Mouse (Mus musculus) intestine, embryonic 14.5 days (tissue): Measurements from ENCODE around the gene Htt. TPM values are rescaled to one million over a fixed set of nuclear protein-coding genes. Genes with fewer than 3 reads are reported as not detected.
"Not testable (repeated sequence)": the region's sequence is repeated elsewhere in the genome, so short reads cannot be mapped to it uniquely, and the experiment has no call there.

Source experiments
- ATAC-seq: fragments of 200-750 bp; cut with Nextera tagmentation; replicated peaks from 2 replicates; pipeline ENCODE4 v1.8.0; 2017; ENCODE audit warnings: low read depth, moderate number of reproducible peaks, moderate TSS enrichment, moderate library complexity; ENCODE audit not compliant: low FRiP score, low TSS enrichment
- DNase-seq: peaks from one replicate; pipeline ENCODE4 v3.0.0-alpha.2; 2018; ENCODE audit warnings: low spot score
- H3K27ac ChIP-seq: fragments of 300-500 bp; sonication (generic); 2 replicates; pipeline ENCODE4 v1.5.1; 2014; ENCODE audit warnings: low read depth, mild to moderate bottlenecking, control low read depth
- H3K27me3 ChIP-seq: fragments of 300-500 bp; sonication (generic); replicated peaks from 2 replicates; pipeline ENCODE4 v1.6.1; 2014; ENCODE audit warnings: low read length, control low read depth; ENCODE audit not compliant: control insufficient read depth, insufficient read depth
- H3K36me3 ChIP-seq: fragments of 300-500 bp; sonication (generic); 2 replicates; pipeline ENCODE4 v1.6.1; 2014; ENCODE audit warnings: low read length, control low read depth; ENCODE audit not compliant: control insufficient read depth, insufficient read depth
- H3K4me1 ChIP-seq: fragments of 300-500 bp; sonication (generic); replicated peaks from 2 replicates; pipeline ENCODE4 v1.6.1; 2014; ENCODE audit warnings: low read length, control low read depth, mixed read lengths; ENCODE audit not compliant: control insufficient read depth, insufficient read depth
- H3K4me2 ChIP-seq: fragments of 300-500 bp; sonication (generic); 2 replicates; pipeline ENCODE4 v1.6.1; 2014; ENCODE audit warnings: low read length
- H3K4me3 ChIP-seq: fragments of 300-500 bp; sonication (generic); 2 replicates; pipeline ENCODE4 v1.5.1; 2014; ENCODE audit warnings: low read depth, low read length, control low read depth, mixed read lengths
- H3K9ac ChIP-seq: fragments of 300-500 bp; sonication (generic); 2 replicates; pipeline ENCODE4 v1.6.1; 2014; ENCODE audit warnings: mild to moderate bottlenecking, low read length
- H3K9me3 ChIP-seq: fragments of 300-500 bp; sonication (generic); 2 replicates; pipeline ENCODE4 v1.6.1; 2016; ENCODE audit warnings: low read length, control low read depth; ENCODE audit not compliant: control insufficient read depth
- WGBS: fragments of 180-500 bp; shearing (Covaris S2); extraction: QIAGEN DNeasy Blood & Tissue Kit; methylation state at CpG from one replicate; pipeline ENCODE4 v1.1.7; 2014; 5-methylcytosine and 5-hydroxymethylcytosine counted together
- polyA plus RNA-seq: library from polyadenylated mRNA; unstranded; fragments of >200 nt; fragmentation: Nextera tagmentation; extraction: Ambion mirVana; gene quantifications from 2 replicates; pipeline ENCODE4 v1.2.1, GENCODE M21; 2014

Htt gene
- polyA plus RNA-seq, 1 experiment from 2014 or later, result 19.5 TPM

DNA sequence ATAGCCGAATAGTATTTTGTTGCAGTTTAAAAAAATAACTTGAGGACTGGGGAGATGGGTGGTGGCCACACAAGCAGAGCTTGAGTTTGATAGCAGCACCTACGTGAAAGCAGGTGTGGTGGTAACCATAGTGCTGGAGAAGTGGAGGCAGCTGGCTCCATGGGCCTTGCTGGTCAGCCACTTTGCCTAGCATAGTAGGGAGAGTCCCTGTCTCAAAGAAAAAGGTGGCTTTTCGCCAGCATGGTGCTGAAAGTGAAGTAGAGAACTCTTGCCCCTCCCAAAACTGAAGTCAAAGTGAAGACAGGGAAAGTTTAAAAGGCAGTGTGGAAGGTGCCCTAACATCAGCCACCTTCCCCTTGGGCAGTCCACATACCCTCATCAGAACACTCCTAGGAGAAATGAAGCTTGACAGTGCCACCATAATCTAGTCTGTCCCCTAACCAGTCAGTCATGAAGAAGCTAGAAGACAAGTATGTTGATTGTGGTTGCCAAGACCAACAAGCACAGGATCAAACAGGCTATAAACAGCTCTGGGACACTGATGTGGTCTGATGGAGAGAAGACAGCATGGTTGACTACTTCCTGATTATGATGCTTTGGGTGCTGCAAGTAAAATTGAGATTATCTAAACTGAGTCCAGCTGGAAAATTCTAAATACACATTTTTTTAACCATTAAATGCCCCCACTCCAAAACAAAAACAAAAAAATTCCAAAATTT lies 61.0 kb downstream of the Htt start:
- Histone ChIP-seq H3K36me3 (peaks cover 67% of the 10 kb centered on the region), H3K4me2 (no peak overlapping the region), H3K4me3 (no peak overlapping the region), H3K27me3 (no peaks in the 10 kb centered on the region), H3K9me3 (no peaks in the 10 kb centered on the region), H3K27ac (no peak overlapping the region), H3K9ac (no peak overlapping the region), H3K4me1 (no peaks in the 10 kb centered on the region)
- no peak for DNase-seq
- 89% methylated on average over 3 of the region's 3 CpGs for WGBS
- ATAC-seq, result no peak

DNA sequence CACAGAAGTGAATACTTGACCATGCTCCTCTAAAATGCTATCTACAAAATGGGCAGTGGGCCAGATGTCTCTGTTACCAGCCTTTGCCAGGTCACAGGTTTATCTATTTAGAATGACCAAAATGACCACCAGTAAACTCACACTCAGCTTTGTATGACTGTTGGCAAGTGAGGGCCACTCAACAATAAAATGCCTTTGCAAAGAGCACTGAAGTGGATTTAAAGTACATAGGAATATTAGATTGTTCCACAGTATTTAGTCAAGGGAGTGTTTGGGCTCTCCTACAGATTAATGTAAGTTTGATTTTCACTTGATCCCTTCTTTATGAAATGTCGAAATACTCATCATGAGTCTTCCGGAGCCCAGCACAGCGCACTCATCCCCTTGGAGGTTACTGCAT lies 92.5 kb downstream of the Htt start:
- no peak overlapping the region for H3K27ac ChIP-seq
- WGBS, result 100% methylated on average over 3 of the region's 3 CpGs
- H3K36me3 ChIP-seq, result peaks cover 50% of the 10 kb centered on the region
- no peak overlapping the region for H3K4me2 ChIP-seq
- no peaks in the 10 kb centered on the region for H3K4me1 ChIP-seq
- H3K9me3 ChIP-seq, result no peaks in the 10 kb centered on the region
- H3K9ac ChIP-seq, result no peak overlapping the region
- no peaks in the 10 kb centered on the region for H3K27me3 ChIP-seq
- no peak for DNase-seq
- H3K4me3 ChIP-seq, result no peak overlapping the region
- no peak for ATAC-seq

DNA sequence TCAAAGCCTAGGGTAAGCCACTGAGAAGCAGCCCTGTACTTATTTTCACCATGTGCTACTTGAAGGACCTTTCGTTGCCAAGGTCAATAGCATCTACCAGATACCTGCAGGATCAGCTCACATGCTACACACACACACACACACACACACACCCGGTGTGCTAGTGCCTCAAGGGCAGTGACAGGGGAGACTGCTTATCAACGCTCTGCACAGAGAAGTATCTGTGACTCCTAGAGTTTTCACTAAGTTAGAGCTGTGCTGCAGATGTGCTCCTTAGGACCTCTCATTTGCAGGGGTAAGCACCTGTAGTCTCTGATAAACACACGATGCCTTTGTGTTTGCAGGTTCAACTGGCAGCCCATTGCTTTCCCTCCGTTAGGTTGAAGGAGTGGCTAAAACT lies 103.8 kb downstream of the Htt start:
- H3K9ac ChIP-seq, result no peak overlapping the region
- no peak overlapping the region for H3K27ac ChIP-seq
- H3K36me3 ChIP-seq, result peaks cover 66% of the 10 kb centered on the region
- H3K4me1 ChIP-seq, result no peaks in the 10 kb centered on the region
- no peak for DNase-seq
- H3K9me3 ChIP-seq, result no peaks in the 10 kb centered on the region
- ATAC-seq, result no peak
- no peak overlapping the region for H3K4me2 ChIP-seq
- 93% methylated on average over 5 of the region's 5 CpGs for WGBS
- H3K4me3 ChIP-seq, result no peak overlapping the region
- H3K27me3 ChIP-seq, result no peaks in the 10 kb centered on the region

DNA sequence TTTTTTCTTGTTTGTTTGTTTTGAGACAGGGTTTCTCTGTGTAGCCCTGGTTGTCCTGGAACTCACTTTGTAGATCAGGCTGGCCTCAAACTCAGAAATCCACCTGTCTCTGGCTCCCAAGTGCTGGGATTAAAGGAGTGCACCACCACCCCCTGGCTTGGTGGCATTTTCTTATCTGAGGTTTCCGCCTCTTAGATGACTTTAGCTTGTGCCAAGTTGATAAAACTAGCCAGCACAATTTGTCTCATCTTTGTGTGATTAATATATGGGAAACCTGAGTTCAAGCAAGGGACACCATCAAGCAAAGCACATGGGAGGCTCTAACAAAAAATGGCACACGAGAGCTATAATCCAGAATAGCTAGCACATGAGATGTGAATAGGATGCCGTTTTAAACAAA lies 118.8 kb downstream of the Htt start:
- WGBS, result 91% methylated on average over 3 of the region's 3 CpGs
- ATAC-seq, result not testable (repeated sequence)
- peaks cover 83% of the 10 kb centered on the region for H3K36me3 ChIP-seq

DNA sequence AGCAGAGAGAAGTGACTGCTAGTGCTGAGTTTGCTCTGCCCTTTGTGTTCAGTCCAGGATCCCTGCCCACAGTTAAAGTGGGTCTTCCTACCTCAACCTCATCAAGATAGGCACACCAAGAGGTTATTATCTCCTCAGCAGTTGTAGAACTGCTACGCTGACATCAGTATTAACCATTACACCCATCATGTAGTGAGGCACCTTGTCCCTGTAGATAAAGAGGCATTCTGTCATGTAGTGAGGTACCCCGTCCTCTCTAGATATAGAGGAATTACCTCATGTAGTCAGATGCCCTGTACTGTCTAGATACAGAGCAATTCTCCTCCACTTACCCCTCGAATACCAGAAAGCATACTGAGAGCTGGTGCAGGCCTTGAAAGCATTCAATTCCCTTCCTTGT lies 119.5 kb downstream of the Htt start:
- Histone ChIP-seq H3K36me3 (peaks cover 78% of the 10 kb centered on the region), H3K27me3 (no peaks in the 10 kb centered on the region), H3K9ac (no peak overlapping the region), H3K4me3 (no peak overlapping the region), H3K27ac (no peak overlapping the region), H3K4me2 (no peak overlapping the region), H3K4me1 (no peaks in the 10 kb centered on the region), H3K9me3 (no peaks in the 10 kb centered on the region)
- peak; percentile 33 for DNase-seq
- WGBS, result 91% methylated on average over 3 of the region's 3 CpGs
- ATAC-seq, result no peak

More for the DNA sequence above, 118.8 kb downstream of the Htt start:
- H3K9me3 ChIP-seq, H3K9ac ChIP-seq, H3K27me3 ChIP-seq, H3K4me3 ChIP-seq, DNase-seq, H3K4me2 ChIP-seq, H3K4me1 ChIP-seq, H3K27ac ChIP-seq: not testable (repeated sequence)

DNA sequence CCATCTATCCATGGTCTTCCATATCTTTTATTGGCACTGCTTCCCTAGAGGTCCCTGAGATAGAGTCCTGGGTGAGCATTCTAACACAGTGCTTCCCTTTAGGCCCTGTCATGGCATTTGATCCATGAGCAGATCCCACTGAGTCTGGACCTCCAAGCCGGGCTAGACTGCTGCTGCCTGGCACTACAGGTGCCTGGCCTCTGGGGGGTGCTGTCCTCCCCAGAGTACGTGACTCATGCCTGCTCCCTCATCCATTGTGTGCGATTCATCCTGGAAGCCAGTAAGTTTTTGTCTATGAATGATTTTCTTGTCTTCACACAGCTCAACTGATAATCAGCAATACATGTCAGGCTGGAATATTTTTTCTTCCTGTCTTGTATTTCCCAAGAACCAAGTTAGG lies 123.7 kb downstream of the Htt start:
- Histone ChIP-seq H3K4me1 (no peaks in the 10 kb centered on the region), H3K4me2 (no peak overlapping the region), H3K27me3 (no peaks in the 10 kb centered on the region), H3K9ac (no peak overlapping the region), H3K27ac (no peak overlapping the region), H3K4me3 (no peak overlapping the region), H3K36me3 (peaks cover 69% of the 10 kb centered on the region), H3K9me3 (no peaks in the 10 kb centered on the region)
- DNase-seq, result no peak
- WGBS, result 75% methylated on average over 3 of the region's 3 CpGs
- no peak for ATAC-seq

DNA sequence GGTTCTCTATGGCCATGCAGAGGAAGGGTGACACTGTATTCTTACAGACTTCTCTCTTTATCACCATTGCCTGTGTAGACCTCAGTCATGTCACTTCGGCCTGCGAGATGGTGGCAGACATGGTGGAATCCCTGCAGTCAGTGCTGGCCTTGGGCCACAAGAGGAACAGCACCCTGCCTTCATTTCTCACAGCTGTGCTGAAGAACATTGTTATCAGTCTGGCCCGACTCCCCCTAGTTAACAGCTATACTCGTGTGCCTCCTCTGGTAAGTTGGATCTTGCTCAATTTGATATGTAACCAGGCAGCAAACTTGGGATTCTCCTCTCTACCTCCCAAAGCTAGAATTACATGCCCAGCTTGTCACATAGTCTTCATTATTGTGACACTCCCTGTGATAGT lies 127.7 kb downstream of the Htt start:
- WGBS, result 91% methylated on average over 4 of the region's 4 CpGs
- H3K9ac ChIP-seq, result no peak overlapping the region
- no peak for ATAC-seq
- no peak overlapping the region for H3K27ac ChIP-seq
- H3K4me2 ChIP-seq, result no peak overlapping the region
- no peaks in the 10 kb centered on the region for H3K9me3 ChIP-seq
- H3K36me3 ChIP-seq, result peaks cover 76% of the 10 kb centered on the region
- no peak overlapping the region for H3K4me3 ChIP-seq
- H3K27me3 ChIP-seq, result no peaks in the 10 kb centered on the region
- H3K4me1 ChIP-seq, result no peaks in the 10 kb centered on the region
- DNase-seq, result no peak

DNA sequence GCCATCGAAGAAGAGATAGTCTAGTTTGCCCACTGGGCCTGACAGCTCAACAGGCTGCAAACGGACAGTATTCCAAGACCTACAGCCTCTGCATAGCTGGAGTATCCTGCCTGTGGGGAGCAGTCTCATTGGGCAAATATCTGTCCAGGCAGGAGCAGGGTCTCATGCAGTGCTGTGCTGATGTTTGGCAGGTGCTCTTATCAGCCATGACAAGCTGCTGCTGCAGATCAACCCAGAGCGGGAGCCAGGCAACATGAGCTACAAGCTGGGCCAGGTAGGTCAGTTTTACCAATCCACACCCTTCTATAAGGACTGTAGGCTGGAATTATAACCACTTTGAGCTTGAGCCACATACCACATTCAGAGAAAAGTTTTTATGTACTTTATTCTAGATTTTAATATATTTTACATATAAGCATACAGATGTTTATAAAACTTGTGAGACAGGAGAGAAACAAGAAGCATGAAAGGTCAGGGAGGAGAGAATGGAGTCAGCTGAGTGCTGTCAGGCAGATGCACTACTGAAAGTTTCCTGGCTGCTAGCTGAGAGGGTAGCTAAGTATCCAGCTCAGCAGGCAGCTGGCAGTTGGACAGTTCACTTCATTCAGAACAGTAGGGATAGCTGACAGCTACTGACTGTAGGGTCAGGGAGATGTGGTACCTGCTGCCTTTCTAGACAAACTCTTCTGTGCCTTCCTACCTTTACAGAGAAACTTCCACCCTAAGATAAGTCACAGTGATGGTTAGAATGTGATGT lies 135.3 kb downstream of the Htt start:
- Histone ChIP-seq H3K27ac (no peak overlapping the region), H3K36me3 (peaks cover 87% of the 10 kb centered on the region), H3K9ac (no peak overlapping the region), H3K9me3 (no peaks in the 10 kb centered on the region), H3K4me2 (no peak overlapping the region), H3K4me1 (no peaks in the 10 kb centered on the region), H3K4me3 (no peak overlapping the region), H3K27me3 (no peaks in the 10 kb centered on the region)
- no peak for DNase-seq
- WGBS, result 87% methylated on average over 3 of the region's 3 CpGs
- no peak for ATAC-seq
